Mouse (Mus musculus) midbrain, embryonic 13.5 days (tissue): ENCODE measurements around the gene Krt77. TPM values are rescaled to one million over a fixed set of nuclear protein-coding genes. Genes with fewer than 3 reads are reported as not detected.

Source experiments
- ATAC-seq: fragments of 200-750 bp; cut with Nextera tagmentation; 2 replicates; pipeline ENCODE4 v1.8.0; 2017; ENCODE audit warnings: mild to moderate bottlenecking, moderate TSS enrichment, moderate library complexity
- H3K27ac ChIP-seq: fragments of 300-500 bp; sonication (generic); 2 replicates; pipeline ENCODE4 v1.5.1; 2015; ENCODE audit warnings: inconsistent platforms, mild to moderate bottlenecking, moderate library complexity
- H3K27me3 ChIP-seq: fragments of 300-500 bp; sonication (generic); 2 replicates; pipeline ENCODE4 v1.6.1; 2015; ENCODE audit warnings: mild to moderate bottlenecking, inconsistent platforms
- H3K36me3 ChIP-seq: fragments of 300-500 bp; sonication (generic); 2 replicates; pipeline ENCODE4 v1.6.1; 2015; ENCODE audit warnings: mild to moderate bottlenecking, inconsistent platforms
- H3K4me1 ChIP-seq: fragments of 300-500 bp; sonication (generic); replicated peaks from 2 replicates; pipeline ENCODE4 v1.6.1; 2015; ENCODE audit warnings: inconsistent platforms
- H3K4me2 ChIP-seq: fragments of 300-500 bp; sonication (generic); replicated peaks from 2 replicates; pipeline ENCODE4 v1.6.1; 2015; ENCODE audit warnings: moderate library complexity, mild to moderate bottlenecking, inconsistent platforms
- H3K4me3 ChIP-seq: fragments of 300-500 bp; sonication (generic); replicated peaks from 2 replicates; pipeline ENCODE4 v1.5.1; 2015; ENCODE audit warnings: mild to moderate bottlenecking, inconsistent platforms
- H3K9ac ChIP-seq: fragments of 300-500 bp; sonication (generic); replicated peaks from 2 replicates; pipeline ENCODE4 v1.6.1; 2015; ENCODE audit warnings: mild to moderate bottlenecking, inconsistent platforms
- H3K9me3 ChIP-seq: fragments of 300-500 bp; sonication (generic); 2 replicates; pipeline ENCODE4 v1.6.1; 2016; ENCODE audit warnings: mild to moderate bottlenecking, inconsistent platforms
- WGBS: fragments of 180-500 bp; shearing (Covaris S2); methylation state at CpG from one replicate; pipeline ENCODE4 v1.1.7; 2015; 5-methylcytosine and 5-hydroxymethylcytosine counted together
- polyA plus RNA-seq: library from polyadenylated mRNA; unstranded; fragments of >200 nt; fragmentation: Nextera tagmentation; extraction: Ambion mirVana; gene quantifications from 2 replicates; pipeline ENCODE4 v1.2.1, GENCODE M21; 2015

Krt77 gene
- polyA plus RNA-seq, 1 experiment from 2014 or later, result not detected

DNA sequence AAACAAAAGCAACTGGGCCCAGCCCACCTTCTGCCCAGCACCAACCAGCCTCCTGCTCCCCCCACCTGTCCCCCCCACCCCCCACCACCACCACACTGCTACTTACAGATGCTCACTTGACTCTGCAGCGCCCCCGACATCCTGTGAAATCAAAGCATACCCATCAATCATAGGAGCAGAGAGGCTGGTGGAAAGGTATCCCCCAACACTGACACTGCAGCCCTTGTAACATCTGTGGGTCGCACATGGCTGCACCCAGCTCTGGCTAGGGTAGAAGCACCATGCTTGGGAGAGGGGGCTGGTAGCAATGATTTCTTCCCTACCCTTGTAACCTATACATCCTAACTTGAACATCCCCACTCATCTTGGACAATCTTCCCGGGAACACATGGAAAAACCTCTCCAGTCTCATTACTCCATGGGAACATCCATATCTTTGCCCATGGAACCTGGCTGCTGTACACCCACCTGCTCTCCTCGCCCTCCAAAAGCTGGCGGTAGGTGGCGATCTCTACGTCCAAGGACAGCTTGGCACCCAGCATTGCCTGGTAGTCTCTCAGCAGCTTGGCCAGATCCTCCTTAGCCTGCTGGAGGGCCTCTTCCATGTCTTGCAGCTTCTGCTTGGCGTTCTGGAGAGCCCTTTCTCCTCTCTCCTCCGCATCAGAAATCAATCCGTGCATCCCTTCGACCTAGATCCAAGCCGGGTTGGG is 8.9 kb downstream of the Krt77 start:
- Histone ChIP-seq H3K36me3 (no peaks in the 10 kb centered on the region), H3K4me1 (peaks cover 20% of the 10 kb centered on the region), H3K9ac (no peak overlapping the region), H3K4me3 (peak overlapping the region; percentile 47), H3K4me2 (peak overlapping the region; percentile 78), H3K27me3 (peaks cover 35% of the 10 kb centered on the region), H3K9me3 (no peaks in the 10 kb centered on the region), H3K27ac (no peak overlapping the region)
- ATAC-seq, result 0 out of 2 replicates have a peak, but pooled peaks have one; percentile 31
- 61% methylated on average over 13 of the region's 13 CpGs for WGBS

DNA sequence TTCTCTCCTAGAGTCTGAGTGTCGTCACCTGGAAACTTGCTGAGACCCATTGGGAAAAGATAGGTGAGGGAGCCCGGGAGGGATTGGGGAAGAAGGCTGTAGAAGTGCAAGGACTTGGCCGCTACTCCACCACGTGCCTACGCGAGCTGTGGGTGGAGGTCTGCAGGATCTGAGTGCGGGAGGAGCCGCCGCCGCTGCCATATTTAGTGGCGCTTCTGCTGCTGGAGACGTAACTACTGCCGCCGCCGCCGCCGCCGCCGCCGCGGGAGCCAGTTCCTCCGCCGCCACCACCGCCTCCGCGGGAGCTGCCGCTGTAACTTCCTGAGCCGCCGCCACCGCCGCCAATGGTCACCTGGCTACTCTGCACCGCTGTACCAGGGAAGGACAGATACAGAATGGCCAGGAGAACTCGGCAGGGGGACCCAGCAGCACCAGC is 9.8 kb downstream of the Krt77 start:
- ATAC-seq, result peak; percentile 68; the same call in 1 of the 2 replicates
- Histone ChIP-seq H3K4me2 (peak overlapping the region; percentile 78), H3K4me1 (peaks cover 20% of the 10 kb centered on the region), H3K9me3 (no peaks in the 10 kb centered on the region), H3K27me3 (peaks cover 35% of the 10 kb centered on the region), H3K27ac (no peak overlapping the region), H3K4me3 (peak overlapping the region; percentile 47), H3K36me3 (no peaks in the 10 kb centered on the region), H3K9ac (peak overlapping the region; percentile 61)
- WGBS, result under 1% methylated on average over 33 of the region's 33 CpGs

DNA sequence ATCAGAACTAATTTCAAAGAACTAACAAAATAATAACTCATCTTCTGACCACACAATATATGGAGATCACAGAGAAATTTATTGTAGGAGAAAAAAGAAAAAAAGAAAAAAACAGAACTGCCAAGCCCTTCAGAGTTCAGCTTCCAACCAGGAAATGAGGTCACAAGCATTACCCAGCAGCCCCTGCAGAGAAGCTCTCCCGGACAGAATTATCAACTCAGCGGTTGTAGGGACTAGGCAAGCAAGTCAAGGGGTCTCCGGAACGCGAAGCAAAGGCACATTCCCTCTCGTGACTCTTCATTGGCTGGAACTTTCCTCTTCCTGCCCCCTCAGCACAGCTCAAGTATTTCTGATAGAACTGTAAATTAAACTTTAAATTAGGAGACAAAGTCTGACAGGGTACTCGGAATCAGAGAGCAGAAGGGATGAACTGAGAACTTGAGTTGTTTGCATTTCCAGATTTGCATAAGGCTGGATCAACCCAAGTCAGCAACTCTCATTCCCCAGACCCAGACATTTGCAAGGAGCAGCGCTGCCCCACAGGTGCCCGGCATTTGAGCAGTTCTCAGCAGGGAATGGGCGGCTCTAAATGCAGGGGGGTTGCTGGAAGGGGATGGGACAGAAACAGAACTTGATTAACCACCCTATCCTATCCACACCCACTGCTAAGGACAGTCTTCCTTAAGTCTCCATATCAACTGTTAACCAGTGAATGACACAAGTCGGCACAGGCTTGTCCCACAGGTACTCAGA is 10.7 kb downstream of the Krt77 start:
- H3K36me3 ChIP-seq, result no peaks in the 10 kb centered on the region
- peaks cover 35% of the 10 kb centered on the region for H3K27me3 ChIP-seq
- peak overlapping the region; percentile 47; the same call in 1 of the 2 replicates for H3K4me3 ChIP-seq
- peak overlapping the region; percentile 78 for H3K4me2 ChIP-seq
- peaks cover 23% of the 10 kb centered on the region for H3K4me1 ChIP-seq
- H3K9me3 ChIP-seq, result no peaks in the 10 kb centered on the region
- WGBS, result 9% methylated on average over 11 of the region's 11 CpGs
- no peak for ATAC-seq
- no peak overlapping the region for H3K27ac ChIP-seq
- H3K9ac ChIP-seq, result no peak overlapping the region; the same call in 1 of the 2 replicates

DNA sequence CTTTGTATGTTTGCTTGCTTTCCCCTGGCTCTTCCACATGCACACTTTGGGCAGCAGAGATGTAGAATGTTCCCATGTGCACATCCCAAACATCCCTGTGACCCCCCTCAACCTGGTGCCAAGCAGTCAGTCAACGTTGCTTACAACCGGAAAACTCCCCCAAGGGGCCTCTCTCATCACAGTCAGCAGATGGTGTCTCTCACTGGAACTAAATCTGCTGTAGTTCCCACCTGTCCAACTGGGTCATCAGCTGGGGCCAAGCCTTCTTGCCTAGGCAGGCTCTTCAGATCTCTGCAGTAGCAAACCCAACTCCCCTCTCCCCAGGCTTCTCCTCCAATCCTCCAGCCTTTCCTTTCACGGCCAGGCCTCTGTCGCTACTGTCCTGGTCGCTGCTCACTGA is 12.8 kb downstream of the Krt77 start:
- Histone ChIP-seq H3K9ac (no peak overlapping the region), H3K4me1 (peaks cover 23% of the 10 kb centered on the region), H3K4me2 (no peak overlapping the region), H3K27me3 (peaks cover 35% of the 10 kb centered on the region), H3K36me3 (no peaks in the 10 kb centered on the region), H3K4me3 (no peak overlapping the region), H3K9me3 (no peaks in the 10 kb centered on the region), H3K27ac (no peak overlapping the region)
- WGBS, result 64% methylated on average over 5 of the region's 5 CpGs
- no peak for ATAC-seq

DNA sequence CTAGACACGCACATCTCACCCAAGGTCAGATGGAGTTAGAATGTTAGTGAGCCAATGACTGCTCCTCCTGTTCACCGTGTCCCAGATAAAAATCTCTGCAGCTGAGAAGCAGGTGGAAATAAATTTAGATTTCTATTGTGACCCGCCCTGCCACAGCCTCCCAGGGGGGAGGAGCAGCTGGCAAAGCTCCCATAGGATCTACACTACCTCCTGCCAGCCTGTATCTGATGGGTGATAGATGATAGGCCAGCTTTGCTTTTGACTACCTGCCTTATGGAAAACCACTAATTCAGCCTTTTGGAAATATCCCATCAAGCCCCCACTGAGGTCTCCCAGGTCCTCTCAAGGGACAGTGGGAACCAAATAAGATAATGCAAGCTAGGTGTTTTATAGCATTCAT is 13.8 kb downstream of the Krt77 start:
- H3K9me3 ChIP-seq, result no peaks in the 10 kb centered on the region
- H3K36me3 ChIP-seq, result no peaks in the 10 kb centered on the region
- H3K4me1 ChIP-seq, result peaks cover 23% of the 10 kb centered on the region
- WGBS, result 73% methylated on average over 3 of the region's 3 CpGs
- H3K9ac ChIP-seq, result no peak overlapping the region
- H3K27ac ChIP-seq, result no peak overlapping the region
- ATAC-seq, result no peak
- H3K27me3 ChIP-seq, result peaks cover 29% of the 10 kb centered on the region
- H3K4me3 ChIP-seq, result no peak overlapping the region
- no peak overlapping the region for H3K4me2 ChIP-seq

DNA sequence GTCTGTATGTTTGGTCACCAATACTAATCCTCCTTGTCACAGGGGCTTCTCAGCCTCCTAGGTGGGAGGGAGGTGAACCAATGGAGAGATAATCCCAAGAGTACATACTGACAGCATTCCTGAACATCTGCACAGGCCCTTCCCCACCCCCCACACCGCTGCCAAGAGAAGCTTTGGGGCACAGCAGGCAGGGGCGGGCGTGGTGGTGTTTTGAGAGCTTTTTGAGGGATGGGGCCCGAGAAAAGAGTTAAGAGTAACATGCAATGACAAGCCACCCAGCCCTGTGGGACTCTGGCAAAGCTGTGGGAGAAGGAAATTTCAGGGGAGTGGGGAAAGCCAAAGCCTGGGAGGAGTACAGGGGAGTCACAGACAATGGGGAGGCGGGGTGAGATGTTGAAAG is 15.2 kb downstream of the Krt77 start:
- H3K4me1 ChIP-seq, result peaks cover 10% of the 10 kb centered on the region
- no peak overlapping the region for H3K27ac ChIP-seq
- no peaks in the 10 kb centered on the region for H3K9me3 ChIP-seq
- H3K4me2 ChIP-seq, result no peak overlapping the region
- H3K9ac ChIP-seq, result no peak overlapping the region
- H3K4me3 ChIP-seq, result no peak overlapping the region
- ATAC-seq, result no peak
- peaks cover 24% of the 10 kb centered on the region for H3K27me3 ChIP-seq
- no peaks in the 10 kb centered on the region for H3K36me3 ChIP-seq
- 4% methylated on average over 5 of the region's 5 CpGs for WGBS

DNA sequence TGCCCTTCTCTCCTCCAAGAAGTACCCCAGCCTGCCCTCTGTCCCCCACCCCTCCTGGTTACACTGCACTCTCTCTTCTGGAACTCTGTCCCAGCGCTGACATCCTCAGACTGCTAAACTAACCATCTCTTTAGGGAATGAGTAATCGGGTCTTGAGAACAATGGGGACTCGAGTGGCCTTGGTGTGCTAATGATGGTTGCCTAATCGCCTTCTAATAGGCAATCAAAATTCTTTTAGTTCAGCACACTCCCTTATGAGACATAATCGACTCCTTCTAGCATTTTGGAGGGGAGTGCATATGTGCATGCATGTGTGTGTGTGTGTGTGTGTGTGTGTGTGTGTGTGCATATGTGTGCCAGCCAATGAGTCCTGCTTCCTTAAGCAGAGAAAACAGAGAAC is 16.9 kb downstream of the Krt77 start:
- Histone ChIP-seq H3K27me3 (peaks cover 12% of the 10 kb centered on the region), H3K4me2 (no peak overlapping the region), H3K9me3 (no peaks in the 10 kb centered on the region), H3K36me3 (no peaks in the 10 kb centered on the region), H3K27ac (no peak overlapping the region), H3K4me1 (peaks cover 3% of the 10 kb centered on the region; the same call in 1 of the 2 replicates), H3K9ac (no peak overlapping the region), H3K4me3 (no peak overlapping the region)
- 29% methylated on average over 5 of the region's 5 CpGs for WGBS
- no peak for ATAC-seq

DNA sequence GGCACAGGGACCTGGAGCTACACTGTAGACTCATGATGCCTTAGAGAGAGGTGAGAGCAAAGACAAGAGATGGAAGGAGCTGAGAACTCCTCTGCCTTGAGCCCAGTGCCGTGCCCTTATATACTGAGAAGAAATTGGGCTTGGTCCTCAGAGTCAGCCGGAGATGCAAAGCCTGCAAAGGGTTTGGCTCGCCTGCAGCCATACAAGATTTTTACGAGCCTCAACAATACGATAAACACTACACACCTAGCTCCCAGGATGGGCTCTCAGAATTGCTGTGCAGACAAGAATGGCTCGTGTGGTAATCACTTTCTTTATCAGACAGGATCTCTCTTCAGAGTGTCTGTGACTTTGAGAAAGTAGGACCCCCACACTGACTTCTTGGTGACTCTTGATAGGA is 18.8 kb downstream of the Krt77 start, which contains the start of gene Krt1:
Gene Krt1, minus strand, starts transcription at position 101 of the 400 bp plus-strand sequence.
- H3K4me3 ChIP-seq, result no peak within 1 kb of the TSS
- 81% methylated on average over 6 of the region's 6 CpGs for WGBS
- no peak for ATAC-seq

DNA sequence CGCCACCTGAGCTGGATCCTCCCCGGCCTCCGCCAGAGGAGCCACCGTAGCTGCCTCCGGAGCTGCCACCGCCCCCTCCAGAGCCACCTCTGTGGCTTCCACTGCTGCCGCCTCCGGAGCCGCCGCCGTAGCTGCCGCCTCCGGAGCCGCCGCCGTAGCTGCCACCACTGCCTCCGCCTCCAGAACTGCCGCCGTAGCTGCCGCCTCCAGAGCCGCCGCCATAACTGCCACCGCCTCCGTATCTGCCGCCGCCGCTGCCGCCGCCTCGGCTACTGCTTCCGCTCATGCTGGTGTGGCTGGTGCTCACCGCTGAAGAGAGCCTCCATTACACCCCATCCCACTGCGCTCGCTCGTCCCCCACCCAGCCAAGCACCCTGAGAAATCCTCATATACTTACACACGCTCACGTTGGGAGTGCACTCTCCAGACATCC is 23.5 kb downstream of the Krt77 start:
- Histone ChIP-seq H3K4me3 (peak overlapping the region; percentile 50), H3K27ac (peak overlapping the region; percentile 81), H3K27me3 (peaks cover 15% of the 10 kb centered on the region), H3K36me3 (no peaks in the 10 kb centered on the region), H3K9me3 (no peaks in the 10 kb centered on the region), H3K4me2 (peak overlapping the region; percentile 64), H3K4me1 (peaks cover 10% of the 10 kb centered on the region), H3K9ac (peak overlapping the region; percentile 77)
- peak; percentile 88 for ATAC-seq
- under 1% methylated on average over 37 of the region's 37 CpGs for WGBS

More for the DNA sequence above, 18.8 kb downstream of the Krt77 start, which contains the start of gene Krt1:
- peaks cover 9% of the 10 kb centered on the region; the same call in 1 of the 2 replicates for H3K27me3 ChIP-seq
- H3K4me2 ChIP-seq, result no peak within 1 kb of the TSS
- H3K9me3 ChIP-seq, result no peaks in the 10 kb centered on the region
- peaks cover 9% of the 10 kb centered on the region for H3K4me1 ChIP-seq
- H3K36me3 ChIP-seq, result no peaks in the 10 kb centered on the region
- no peak within 1 kb of the TSS for H3K27ac ChIP-seq
- H3K9ac ChIP-seq, result no peak within 1 kb of the TSS

DNA sequence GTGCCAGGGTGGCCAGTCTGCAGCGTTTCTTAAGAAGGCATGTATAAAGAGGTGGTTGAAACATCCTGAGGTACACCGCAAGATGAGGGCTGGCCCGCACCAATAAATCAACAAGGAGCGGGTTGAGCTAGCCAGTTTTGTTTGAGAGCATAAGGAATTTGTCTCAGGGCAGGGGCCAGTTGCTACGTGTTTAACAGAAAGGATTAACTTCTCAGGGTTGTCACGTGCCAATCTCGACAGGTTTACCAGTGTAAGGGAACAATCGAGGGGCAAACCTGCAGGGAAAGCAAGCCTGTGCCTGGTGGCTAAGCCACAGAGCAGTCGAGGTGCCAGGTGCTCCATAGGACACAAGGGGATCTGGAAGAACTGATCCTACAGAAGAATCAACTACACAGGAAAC is 26.3 kb downstream of the Krt77 start:
- Histone ChIP-seq H3K4me3 (no peak overlapping the region), H3K4me2 (no peak overlapping the region), H3K9me3 (no peaks in the 10 kb centered on the region), H3K4me1 (peaks cover 10% of the 10 kb centered on the region), H3K27ac (no peak overlapping the region), H3K36me3 (no peaks in the 10 kb centered on the region), H3K27me3 (peaks cover 8% of the 10 kb centered on the region), H3K9ac (no peak overlapping the region)
- ATAC-seq, result no peak
- WGBS, result 59% methylated on average over 9 of the region's 9 CpGs

DNA sequence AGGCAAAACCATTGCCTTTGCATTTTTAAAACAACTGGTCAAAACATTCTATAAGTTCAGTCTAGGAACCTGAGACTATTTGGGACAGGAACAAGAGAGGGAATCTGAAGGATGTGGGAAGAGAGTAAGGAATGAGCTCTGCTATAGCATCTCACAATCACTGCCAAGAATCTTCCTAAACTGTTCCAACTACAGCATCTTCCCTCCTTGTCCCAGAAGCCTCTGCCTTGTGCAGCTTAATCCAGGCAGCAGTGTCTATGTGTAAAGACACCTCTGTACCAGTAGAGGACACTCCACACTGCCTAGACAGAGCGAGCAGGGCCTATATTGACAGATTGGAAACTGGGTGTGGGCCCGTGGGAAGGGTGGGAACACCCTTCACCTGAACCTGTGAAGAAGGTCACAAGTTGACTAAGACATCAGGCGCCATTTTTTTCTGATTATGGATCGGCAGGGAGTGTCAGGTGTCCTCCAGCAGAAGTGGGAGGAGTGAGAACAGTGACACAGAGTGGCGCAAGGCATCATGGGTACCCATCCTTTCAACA is 34.6 kb downstream of the Krt77 start:
- H3K4me3 ChIP-seq, result no peak overlapping the region
- no peak overlapping the region for H3K9ac ChIP-seq
- ATAC-seq, result no peak
- no peaks in the 10 kb centered on the region for H3K4me1 ChIP-seq
- no peak overlapping the region for H3K4me2 ChIP-seq
- no peaks in the 10 kb centered on the region for H3K27me3 ChIP-seq
- H3K36me3 ChIP-seq, result no peaks in the 10 kb centered on the region
- H3K9me3 ChIP-seq, result no peaks in the 10 kb centered on the region
- H3K27ac ChIP-seq, result no peak overlapping the region
- 69% methylated on average over 5 of the region's 5 CpGs for WGBS

DNA sequence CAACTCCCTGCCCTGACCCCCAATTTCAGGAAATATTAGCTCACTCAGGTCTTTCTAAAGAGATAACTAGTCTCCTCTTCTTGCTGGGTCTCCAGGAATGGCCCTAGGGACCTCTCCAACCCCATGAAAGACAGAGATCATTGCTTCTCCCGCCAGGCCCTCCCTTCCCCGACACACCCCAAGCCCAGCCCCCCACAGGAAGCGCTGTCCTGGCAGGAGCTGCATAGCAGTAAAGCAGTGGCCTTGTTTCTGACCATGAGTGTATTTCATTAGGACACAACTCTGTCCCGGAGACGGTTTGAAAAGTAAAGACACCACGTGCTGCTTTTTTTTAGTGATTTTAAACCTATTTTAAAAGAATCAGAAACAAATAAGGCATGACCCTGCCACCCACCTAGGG is 36.4 kb downstream of the Krt77 start:
- Histone ChIP-seq H3K27me3 (no peaks in the 10 kb centered on the region), H3K4me2 (no peak overlapping the region), H3K36me3 (no peaks in the 10 kb centered on the region), H3K9me3 (no peaks in the 10 kb centered on the region), H3K27ac (no peak overlapping the region), H3K4me3 (no peak overlapping the region), H3K9ac (no peak overlapping the region), H3K4me1 (no peaks in the 10 kb centered on the region)
- ATAC-seq, result no peak
- WGBS, result 64% methylated on average over 6 of the region's 6 CpGs
